Mouse (Mus musculus) lung, embryonic 14.5 days (tissue): ENCODE measurements at regions not wholly inside any gene's neighbourhood (a gene's known extent, or its start where the extent isn't known, plus 50 kb on each side); places are given as distances from the start of the nearest gene placed in this dataset.

ENCODE experiments used
- ATAC-seq: fragments of 200-750 bp; cut with Nextera tagmentation; 2 replicates; pipeline ENCODE4 v1.8.0; 2017; ENCODE audit warnings: mild to moderate bottlenecking, moderate TSS enrichment, moderate library complexity; ENCODE audit not compliant: insufficient read depth
- DNase-seq: peaks from one replicate; pipeline ENCODE4 v3.0.0-alpha.2; 2015
- H3K27ac ChIP-seq: fragments of 300-500 bp; sonication (generic); 2 replicates; pipeline ENCODE4 v1.5.1; 2014; ENCODE audit warnings: low read depth, mild to moderate bottlenecking, moderate library complexity
- H3K27me3 ChIP-seq: fragments of 300-500 bp; sonication (generic); 2 replicates; pipeline ENCODE4 v1.6.1; 2014; ENCODE audit warnings: low read length, control low read depth; ENCODE audit not compliant: insufficient read depth
- H3K36me3 ChIP-seq: fragments of 300-500 bp; sonication (generic); 2 replicates; pipeline ENCODE4 v1.6.1; 2014; ENCODE audit warnings: control low read depth; ENCODE audit not compliant: insufficient read depth
- H3K4me1 ChIP-seq: fragments of 300-500 bp; sonication (generic); 2 replicates; pipeline ENCODE4 v1.6.1; 2014; ENCODE audit warnings: antibody characterized with exemption, control low read depth; ENCODE audit not compliant: insufficient read depth
- H3K4me2 ChIP-seq: fragments of 300-500 bp; sonication (generic); 2 replicates; pipeline ENCODE4 v1.6.1; 2014; ENCODE audit warnings: mild to moderate bottlenecking
- H3K4me3 ChIP-seq: fragments of 300-500 bp; sonication (generic); 2 replicates; pipeline ENCODE4 v1.5.1; 2014; ENCODE audit warnings: low read depth, low read length
- H3K9ac ChIP-seq: fragments of 300-500 bp; sonication (generic); 2 replicates; pipeline ENCODE4 v1.6.1; 2014
- H3K9me3 ChIP-seq: fragments of 300-500 bp; sonication (generic); 2 replicates; pipeline ENCODE4 v1.6.1; 2016; ENCODE audit warnings: low read depth, low read length, control low read depth
- CTCF ChIP-seq: IDR thresholded peaks from 2 replicates; pipeline ENCODE4 v1.5.1; 2016; ENCODE audit warnings: antibody characterized with exemption, low read depth
- WGBS: fragments of 180-500 bp; shearing (Covaris S2); extraction: QIAGEN DNeasy Blood & Tissue Kit; methylation state at CpG from one replicate; pipeline ENCODE4 v1.1.7; 2014; 5-methylcytosine and 5-hydroxymethylcytosine counted together

GRCm38 (mm10) chr5:132809181-132809580 is 266.0 kb upstream of the Auts2 start:
- H3K36me3 ChIP-seq = no peaks in the 10 kb centered on the region
- no peaks in the 10 kb centered on the region for H3K9me3 ChIP-seq
- no peaks in the 10 kb centered on the region for H3K4me1 ChIP-seq
- H3K27ac ChIP-seq = no peak overlapping the region
- no peak for TF ChIP-seq CTCF
- H3K9ac ChIP-seq = no peak overlapping the region
- ATAC-seq = no peak
- 27% methylated on average over 4 of the region's 4 CpGs for WGBS
- H3K27me3 ChIP-seq = no peaks in the 10 kb centered on the region
- no peak overlapping the region for H3K4me2 ChIP-seq
- DNase-seq = peak; percentile 77
- no peak overlapping the region for H3K4me3 ChIP-seq

- DNase-seq = no peak
- Histone ChIP-seq H3K4me2 (no peak overlapping the region), H3K9ac (no peak overlapping the region), H3K4me1 (no peaks in the 10 kb centered on the region), H3K4me3 (no peak overlapping the region), H3K36me3 (no peaks in the 10 kb centered on the region), H3K27ac (no peak overlapping the region), H3K9me3 (no peaks in the 10 kb centered on the region), H3K27me3 (no peaks in the 10 kb centered on the region)
- 86% methylated on average over 1 of the region's 1 CpGs for WGBS
- ATAC-seq = no peak
- TF ChIP-seq CTCF = no peak
These were observed 252.9 kb upstream of the Auts2 start for GRCm38 (mm10) chr5:132796061-132796460.

- DNase-seq (no peak), ATAC-seq (no peak)
- Histone ChIP-seq H3K4me3 (no peak overlapping the region), H3K9ac (no peak overlapping the region), H3K36me3 (no peaks in the 10 kb centered on the region), H3K9me3 (no peaks in the 10 kb centered on the region), H3K27me3 (no peaks in the 10 kb centered on the region), H3K27ac (no peak overlapping the region), H3K4me2 (no peak overlapping the region), H3K4me1 (no peaks in the 10 kb centered on the region)
- WGBS = 67% methylated on average over 5 of the region's 5 CpGs
- TF ChIP-seq CTCF = no peak
These were observed 249.3 kb upstream of the Auts2 start for GRCm38 (mm10) chr5:132792484-132792883.

- DNase-seq (no peak), ATAC-seq (no peak)
- no peaks in the 10 kb centered on the region for H3K27me3 ChIP-seq
- H3K4me3 ChIP-seq = no peak overlapping the region
- no peaks in the 10 kb centered on the region for H3K9me3 ChIP-seq
- H3K9ac ChIP-seq = no peak overlapping the region
- H3K4me1 ChIP-seq = no peaks in the 10 kb centered on the region
- H3K27ac ChIP-seq = no peak overlapping the region
- no peaks in the 10 kb centered on the region for H3K36me3 ChIP-seq
- no peak overlapping the region for H3K4me2 ChIP-seq
- WGBS = 53% methylated on average over 3 of the region's 3 CpGs
- TF ChIP-seq CTCF = no peak
These were observed 242.1 kb upstream of the Auts2 start for GRCm38 (mm10) chr5:132785291-132785690.

GRCm38 (mm10) chr5:132784791-132785190 is 241.6 kb upstream of the Auts2 start:
- no peak overlapping the region for H3K4me3 ChIP-seq
- DNase-seq = no peak
- TF ChIP-seq CTCF = no peak
- no peaks in the 10 kb centered on the region for H3K36me3 ChIP-seq
- no peak for ATAC-seq
- H3K27me3 ChIP-seq = no peaks in the 10 kb centered on the region
- H3K9ac ChIP-seq = no peak overlapping the region
- WGBS = 57% methylated on average over 4 of the region's 4 CpGs
- no peak overlapping the region for H3K4me2 ChIP-seq
- H3K9me3 ChIP-seq = no peaks in the 10 kb centered on the region
- H3K4me1 ChIP-seq = no peaks in the 10 kb centered on the region
- no peak overlapping the region for H3K27ac ChIP-seq

- no peak overlapping the region for H3K4me2 ChIP-seq
- ATAC-seq = no peak
- no peaks in the 10 kb centered on the region for H3K36me3 ChIP-seq
- TF ChIP-seq CTCF = no peak
- H3K27ac ChIP-seq = no peak overlapping the region
- H3K4me1 ChIP-seq = no peaks in the 10 kb centered on the region
- no peaks in the 10 kb centered on the region for H3K9me3 ChIP-seq
- 62% methylated on average over 1 of the region's 1 CpGs for WGBS
- peak; percentile 3 for DNase-seq
- no peak overlapping the region for H3K4me3 ChIP-seq
- H3K9ac ChIP-seq = no peak overlapping the region
- no peaks in the 10 kb centered on the region for H3K27me3 ChIP-seq
These were observed 231.1 kb upstream of the Auts2 start for GRCm38 (mm10) chr5:132774141-132774680.

GRCm38 (mm10) chr5:132760396-132760795 is 217.3 kb upstream of the Auts2 start:
- no peak for TF ChIP-seq CTCF
- no peak for ATAC-seq
- 50% methylated on average over 4 of the region's 4 CpGs for WGBS
- Histone ChIP-seq H3K4me2 (no peak overlapping the region), H3K27ac (no peak overlapping the region), H3K4me3 (no peak overlapping the region), H3K27me3 (no peaks in the 10 kb centered on the region), H3K4me1 (no peaks in the 10 kb centered on the region), H3K9me3 (no peaks in the 10 kb centered on the region), H3K36me3 (no peaks in the 10 kb centered on the region), H3K9ac (no peak overlapping the region)
- DNase-seq = peak; percentile 50

GRCm38 (mm10) chr5:132759751-132760150 is 216.6 kb upstream of the Auts2 start:
- ATAC-seq (no peak), DNase-seq (no peak)
- Histone ChIP-seq H3K4me2 (no peak overlapping the region), H3K27ac (no peak overlapping the region), H3K4me1 (no peaks in the 10 kb centered on the region), H3K9ac (no peak overlapping the region), H3K4me3 (no peak overlapping the region), H3K27me3 (no peaks in the 10 kb centered on the region), H3K36me3 (no peaks in the 10 kb centered on the region), H3K9me3 (no peaks in the 10 kb centered on the region)
- TF ChIP-seq CTCF = no peak
- 63% methylated on average over 6 of the region's 6 CpGs for WGBS
